Mouse (Mus musculus) adrenal gland, postnatal 36 days (tissue): ENCODE data around the gene Vezt. TPM values are rescaled to one million over a fixed set of nuclear protein-coding genes. Genes with fewer than 3 reads are reported as not detected.
A peak's percentile ranks its signal among the peaks of the same experiment; 100 is the strongest.

Experiments used
- DNase-seq, 2 experiments: peaks; one replicate each; pipeline ENCODE4 v3.0.0; 2021; ENCODE audit warnings: mixed read lengths in 1 of 2
- long read RNA-seq, 2 experiments: library from polyadenylated mRNA; stranded (forward); transcript quantifications; one replicate each; pipeline ENCODE4 v2.0.0; 2021; ENCODE audit warnings: borderline sequencing depth in 2 of 2
- total RNA-seq, 2 experiments: library from RNA; stranded (reverse); gene quantifications; 2 replicates each; pipeline ENCODE4 v1.2.3; 2021

Vezt gene
- 10 to 100 TPM; 18.0 to 22.8 TPM for total RNA-seq
- long read RNA-seq, experiment 1, full-length matches to known transcripts: 8 of 14 reads
- long read RNA-seq, experiment 1, partial matches to known transcripts: 3 of 14 reads
- long read RNA-seq, experiment 1, other reads (novel, unspliced or antisense): 3 of 14 reads
- long read RNA-seq, experiment 2, full-length matches to known transcripts: 2 of 3 reads
- long read RNA-seq, experiment 2, partial matches to known transcripts: 0 of 3 reads
- long read RNA-seq, experiment 2, other reads (novel, unspliced or antisense): 1 of 3 reads

GRCm38 (mm10) chr10:94035658-94036374 lies at the start of gene Vezt, which contains the start of gene Fgd6:
Gene Vezt (minus strand): TSS chr10:94035817.
Gene Fgd6 (plus strand): TSS chr10:94036001.
- peak; percentile 98 to 99 for DNase-seq

- DNase-seq: no peak
Observed at GRCm38 (mm10) chr10:94082040-94082734, 46.6 kb upstream of the Vezt start.

- no peak for DNase-seq
Observed at GRCm38 (mm10) chr10:94080740-94081139, 45.1 kb upstream of the Vezt start.

- no peak for DNase-seq
Observed at GRCm38 (mm10) chr10:94076966-94077825, 41.6 kb upstream of the Vezt start.

GRCm38 (mm10) chr10:94072916-94073465 lies 37.4 kb upstream of the Vezt start:
- no peak for DNase-seq

- peak; percentile 24 to 44 for DNase-seq
Observed at GRCm38 (mm10) chr10:94072261-94072915, 36.8 kb upstream of the Vezt start.

- DNase-seq: no peak
Observed at GRCm38 (mm10) chr10:94071641-94072040, 36.0 kb upstream of the Vezt start.

GRCm38 (mm10) chr10:94068701-94069100 lies 33.1 kb upstream of the Vezt start:
- DNase-seq: peak in 1 of 2 experiments; percentile 47

- DNase-seq: no peak
Observed at GRCm38 (mm10) chr10:94066896-94067295, 31.3 kb upstream of the Vezt start.

GRCm38 (mm10) chr10:94062357-94062756 lies 26.7 kb upstream of the Vezt start:
- no peak for DNase-seq

- no peak for DNase-seq
Observed at GRCm38 (mm10) chr10:94060190-94060589, 24.6 kb upstream of the Vezt start.

- no peak for DNase-seq
Observed at GRCm38 (mm10) chr10:94059618-94060055, 24.0 kb upstream of the Vezt start.

GRCm38 (mm10) chr10:94056487-94056886 lies 20.9 kb upstream of the Vezt start:
- no peak for DNase-seq

- no peak for DNase-seq
Observed at GRCm38 (mm10) chr10:94050736-94051135, 15.1 kb upstream of the Vezt start.

GRCm38 (mm10) chr10:94049121-94049520 lies 13.5 kb upstream of the Vezt start:
- no peak for DNase-seq

- DNase-seq: no peak
Observed at GRCm38 (mm10) chr10:94047845-94048559, 12.4 kb upstream of the Vezt start.

- DNase-seq: no peak
Observed at GRCm38 (mm10) chr10:94047024-94047423, 11.4 kb upstream of the Vezt start.

GRCm38 (mm10) chr10:94045301-94045700 lies 9.7 kb upstream of the Vezt start:
- no peak for DNase-seq

GRCm38 (mm10) chr10:94043908-94044307 lies 8.3 kb upstream of the Vezt start:
- no peak for DNase-seq
